Mouse (Mus musculus): ENCODE measurements around the gene Slc9a2.
"Not testable (repeated sequence)": the region's sequence is repeated elsewhere in the genome, so short reads cannot be mapped to it uniquely, and the experiment has no call there.

Slc9a2 gene

DNA sequence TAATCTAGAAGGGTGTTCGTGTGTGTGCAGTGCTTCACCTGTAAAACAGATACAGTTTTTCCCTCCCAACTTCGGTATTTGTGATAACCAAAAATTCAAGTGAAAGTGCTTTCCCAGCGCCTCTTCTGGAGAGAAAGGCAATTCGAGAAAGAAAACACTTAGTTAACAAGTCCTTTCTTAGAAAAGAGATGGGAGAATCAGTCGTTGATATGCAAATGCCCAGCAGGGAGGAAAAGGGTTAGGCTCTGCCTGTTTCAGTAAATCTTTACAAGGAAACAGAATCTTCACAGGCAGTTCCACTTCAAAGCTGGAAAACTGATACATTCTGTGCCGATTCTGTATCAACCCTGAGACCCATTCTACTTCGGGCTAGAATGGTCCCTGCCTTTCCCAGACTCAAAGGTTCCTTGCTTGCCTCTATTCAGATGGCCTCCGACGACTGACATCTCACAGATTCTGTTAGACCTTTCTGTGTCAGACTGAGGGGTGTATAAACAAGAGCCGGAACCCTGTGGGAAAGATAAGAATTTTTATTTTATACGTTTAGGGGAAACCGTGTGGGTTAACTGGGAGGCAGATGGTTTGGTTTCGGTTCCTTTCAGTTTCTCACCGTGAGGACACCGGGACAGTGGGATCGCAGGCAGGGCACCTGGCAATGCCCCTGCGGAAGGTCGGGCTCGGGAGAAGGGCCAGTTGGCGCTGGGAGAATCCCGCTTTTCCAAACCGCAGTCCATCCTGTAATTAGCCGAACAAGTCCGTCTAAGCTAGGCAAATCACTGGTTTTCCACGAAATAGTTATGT lies at the start of gene Slc9a2:
Gene Slc9a2 (plus strand): TSS at position 508 of the 801 bp plus-strand sequence.
- DNase-seq: peak; percentile 56

DNA sequence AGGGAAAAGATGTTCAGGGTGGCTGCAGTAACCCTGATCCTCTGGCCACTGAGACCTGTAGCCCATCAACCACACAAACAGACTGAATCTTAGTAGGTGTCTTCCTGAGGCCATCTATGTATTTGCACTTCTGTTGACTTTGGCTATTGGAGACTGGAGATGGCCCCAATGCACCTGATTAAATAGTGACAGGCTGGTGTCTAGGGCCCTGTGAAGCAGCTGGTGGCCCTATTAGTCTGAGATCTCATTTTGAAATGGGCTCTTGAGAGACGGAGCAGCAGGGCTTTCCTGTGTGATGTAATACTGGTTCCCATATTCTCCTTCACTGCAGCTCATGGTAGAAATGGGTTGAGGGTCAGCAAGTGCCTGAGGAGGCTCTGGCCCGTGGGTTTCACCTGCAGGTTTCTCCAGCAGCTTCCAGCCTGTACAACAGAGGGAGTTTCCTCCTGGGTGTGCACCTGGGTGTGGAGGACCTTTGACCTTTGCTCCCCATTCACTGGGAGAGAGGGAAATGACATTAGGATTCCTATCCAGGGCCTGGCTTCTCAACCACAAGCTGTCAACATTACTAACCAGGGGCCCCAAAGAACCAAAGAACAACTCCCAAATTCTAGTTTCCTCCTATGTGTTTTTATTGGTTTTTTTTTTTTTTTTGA lies 47.8 kb upstream of the Slc9a2 start:
- DNase-seq: no peak

DNA sequence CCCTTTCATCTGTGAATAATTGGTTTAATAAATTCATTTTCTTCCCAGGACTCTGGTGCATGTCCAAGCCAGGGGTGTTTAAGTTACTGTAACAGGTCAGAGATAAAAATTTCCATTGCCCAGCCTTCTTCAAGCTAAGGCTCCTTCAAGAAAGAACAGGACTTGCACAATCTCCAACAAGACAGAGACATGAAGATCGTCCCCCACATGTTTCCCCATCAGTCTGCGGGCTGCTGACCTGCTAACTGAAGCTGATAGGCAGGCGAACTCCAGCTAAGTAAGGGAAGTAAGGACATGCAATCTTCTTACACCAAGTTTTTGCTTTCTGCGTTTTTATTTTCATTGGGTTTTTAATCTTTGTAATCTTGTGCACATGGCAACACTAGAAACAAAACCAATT lies 45.8 kb upstream of the Slc9a2 start:
- DNase-seq: no peak

DNA sequence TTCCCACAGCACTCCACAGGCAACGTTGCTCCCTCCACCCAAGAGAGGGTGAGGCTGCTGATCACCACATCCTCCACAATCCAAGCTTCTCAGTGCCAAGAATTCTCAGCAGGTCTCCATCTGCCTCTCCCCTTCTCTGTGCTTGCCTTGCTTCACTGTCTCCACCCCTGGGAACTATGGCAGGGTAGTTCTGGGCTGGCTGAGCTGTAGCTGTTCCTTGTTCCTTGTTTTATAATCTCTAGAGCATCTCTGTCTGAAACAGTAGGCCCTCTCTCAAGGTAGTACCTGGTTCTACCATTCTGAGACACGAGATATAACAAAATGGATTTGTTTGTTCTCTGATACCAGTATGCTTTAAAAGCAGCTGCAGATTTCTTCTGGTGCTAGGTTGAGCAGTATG lies 32.1 kb upstream of the Slc9a2 start:
- DNase-seq: no peak

DNA sequence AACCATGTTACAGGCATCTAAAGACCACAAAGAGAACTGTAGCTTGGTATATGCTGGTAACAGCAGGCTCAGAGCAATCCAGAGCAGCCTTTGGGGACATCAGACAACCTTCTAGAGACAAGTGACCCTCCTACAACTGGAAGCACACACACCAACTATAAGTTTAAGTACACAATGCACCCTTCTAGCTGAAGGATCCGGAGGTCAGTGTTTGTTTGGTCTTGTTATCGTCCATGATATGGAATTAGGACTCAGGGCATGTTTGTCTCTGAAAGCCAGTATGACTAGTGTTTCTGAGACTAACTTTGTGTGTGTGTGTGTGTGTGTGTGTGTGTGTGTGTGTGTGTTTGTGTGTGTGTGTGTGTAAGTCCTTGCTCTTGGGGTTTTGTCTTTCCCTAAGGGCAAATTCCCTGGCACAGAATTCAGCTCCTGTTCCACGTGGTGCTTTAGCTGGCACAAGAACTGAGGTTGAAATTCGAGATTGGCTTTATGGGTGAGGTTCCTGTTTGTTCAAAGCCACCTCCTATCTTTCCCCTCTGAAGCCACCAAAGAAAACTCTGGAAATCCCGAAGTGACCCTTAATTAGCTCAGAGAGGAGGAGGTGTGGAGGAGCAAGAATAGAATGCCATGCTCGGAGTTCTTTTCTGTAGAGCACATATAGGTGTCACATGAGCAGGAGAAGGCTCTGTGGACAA lies 29.4 kb upstream of the Slc9a2 start:
- DNase-seq: peak; percentile 43

DNA sequence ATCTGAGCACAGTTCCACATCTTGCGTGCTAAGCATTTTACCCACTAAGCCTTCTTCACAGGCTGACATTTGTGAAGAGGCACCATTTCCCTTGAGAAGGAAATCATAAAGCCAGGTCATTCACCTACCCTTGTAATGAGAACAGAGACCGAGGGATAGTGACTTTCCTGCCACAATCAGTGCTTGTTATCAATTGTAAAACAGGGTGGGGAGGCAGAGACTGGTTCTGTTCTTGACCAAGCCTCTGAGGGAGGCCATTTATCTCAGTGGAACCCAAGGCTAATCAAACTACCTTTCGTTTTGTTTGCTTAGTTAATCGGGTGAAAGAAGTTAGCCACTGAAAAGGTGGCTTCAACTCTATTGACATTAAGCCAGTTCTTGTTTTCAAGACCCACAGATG lies 23.3 kb upstream of the Slc9a2 start:
- no peak for DNase-seq

DNA sequence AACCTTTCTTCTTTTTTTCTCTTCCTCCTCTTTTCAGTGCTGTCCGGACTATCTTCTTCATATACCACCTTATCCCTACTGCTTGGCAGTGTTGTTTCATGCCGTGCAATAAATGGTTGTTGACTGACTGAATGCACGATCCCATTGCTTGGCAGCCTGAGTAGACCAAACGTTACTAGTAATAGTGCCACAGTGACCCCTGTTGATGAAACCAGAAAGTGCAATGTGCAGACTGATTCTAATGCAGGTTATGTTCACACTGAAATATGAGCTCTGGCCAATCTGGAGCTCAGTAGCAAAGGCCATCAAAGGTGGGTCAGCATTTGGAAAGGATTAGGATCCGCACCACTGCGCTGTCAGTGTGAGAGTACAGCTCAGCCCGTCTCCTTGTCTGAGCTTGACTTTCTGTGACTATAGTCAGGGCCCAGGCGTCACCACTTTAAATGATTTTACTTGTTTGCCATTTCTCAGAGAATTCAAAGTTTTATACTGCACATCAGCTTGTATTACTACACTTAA lies 22.3 kb upstream of the Slc9a2 start:
- DNase-seq: peak; percentile 82

DNA sequence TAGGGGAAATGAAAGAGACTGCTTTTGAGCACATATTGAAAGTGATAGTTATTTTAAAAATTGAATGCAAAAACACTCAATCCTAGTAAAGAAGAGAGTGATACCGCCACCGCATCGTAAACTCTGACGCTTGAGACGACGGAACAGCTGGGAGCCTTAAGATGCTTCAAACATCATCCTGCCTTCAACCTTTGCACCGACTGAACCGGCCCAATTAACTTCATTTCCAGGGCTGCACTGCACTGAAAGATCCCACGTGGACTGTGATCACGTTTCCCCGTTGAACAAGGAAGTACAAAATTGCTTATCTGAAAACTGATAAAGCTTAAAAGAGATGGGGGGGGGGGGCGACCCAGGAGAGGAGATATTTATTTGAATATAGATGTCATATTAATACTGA lies 21.4 kb upstream of the Slc9a2 start:
- no peak for DNase-seq

DNA sequence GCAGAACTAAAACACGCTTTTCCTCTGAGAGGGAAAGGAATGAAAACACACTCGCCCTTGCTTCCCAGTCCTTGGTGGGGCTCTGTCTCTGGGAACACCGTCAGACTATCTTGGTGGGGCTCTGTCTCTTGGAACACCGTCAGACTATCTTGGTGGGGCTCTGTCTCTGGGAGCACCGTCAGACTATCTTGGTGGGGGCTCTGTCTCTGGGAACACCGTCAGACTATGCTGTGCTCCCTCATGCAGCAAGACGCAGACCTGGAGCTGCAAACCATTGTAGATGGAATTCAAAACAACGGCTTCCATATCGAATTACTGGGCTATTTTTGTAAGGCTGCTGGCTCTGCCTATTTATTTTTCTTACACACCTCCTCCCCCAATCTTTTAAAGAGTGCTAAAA lies 20.9 kb upstream of the Slc9a2 start:
- DNase-seq: no peak

DNA sequence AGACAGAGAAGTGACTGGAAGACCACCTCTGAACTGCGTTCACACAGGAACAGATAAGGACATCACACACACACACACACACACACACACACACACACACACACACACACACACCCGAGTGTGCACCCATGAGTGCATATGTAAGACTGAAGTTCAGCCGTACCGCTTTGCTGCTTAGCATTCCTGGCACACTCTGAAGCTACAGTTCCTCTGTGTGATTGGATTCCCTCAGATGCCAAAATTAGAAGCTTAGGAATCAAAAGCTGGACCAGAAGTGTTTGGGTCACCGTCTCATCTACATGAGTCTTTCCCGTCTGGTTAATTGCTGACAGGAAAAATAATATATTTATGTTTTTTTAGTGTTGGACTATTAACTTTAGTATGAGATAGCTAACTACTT lies 19.5 kb upstream of the Slc9a2 start:
- no peak for DNase-seq

DNA sequence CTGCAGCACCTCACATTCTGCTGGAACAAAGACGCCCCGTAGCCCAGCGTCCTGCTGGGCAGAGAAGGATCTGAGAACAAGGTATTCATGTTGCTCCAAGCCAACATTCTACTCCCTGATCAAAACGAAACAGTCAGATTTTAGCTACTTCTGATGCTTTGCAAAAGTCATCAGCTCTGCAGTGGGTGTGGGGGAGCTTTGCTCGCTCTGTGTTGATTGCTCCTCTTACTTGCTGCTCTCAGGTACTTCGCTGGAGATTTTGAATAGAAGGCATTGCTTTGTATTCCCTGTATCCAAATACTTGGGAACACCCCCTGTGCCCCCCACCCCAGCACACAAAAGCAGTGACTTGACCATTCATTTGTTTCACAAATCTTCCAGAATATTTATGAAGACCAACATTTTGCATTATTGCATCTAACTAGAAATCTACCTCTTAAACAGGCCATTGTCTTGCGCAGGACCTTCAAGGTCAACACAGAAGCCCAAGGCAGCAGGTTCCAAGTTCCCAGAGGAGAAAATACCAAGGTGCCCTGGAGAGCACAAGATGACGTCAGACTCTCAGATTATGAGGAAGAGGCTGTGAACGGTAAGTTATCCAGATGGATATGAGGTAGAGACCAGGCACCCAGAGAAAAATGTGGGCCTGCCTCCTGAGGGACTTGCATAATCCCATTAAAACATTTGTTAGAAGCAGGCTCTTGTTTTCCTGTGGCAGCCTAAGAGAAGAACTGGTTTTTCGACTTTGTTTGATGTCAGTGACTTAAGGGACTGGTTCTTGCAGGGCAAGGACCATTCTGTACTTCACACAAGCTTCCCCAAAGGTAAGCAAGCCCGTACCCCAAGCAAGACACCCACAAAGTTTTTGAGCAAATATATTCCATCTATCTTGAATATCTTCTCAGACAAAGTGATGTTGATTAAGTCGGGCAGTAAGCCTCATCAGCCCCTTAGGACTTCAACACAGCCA lies 14.7 kb upstream of the Slc9a2 start:
- no peak for DNase-seq

DNA sequence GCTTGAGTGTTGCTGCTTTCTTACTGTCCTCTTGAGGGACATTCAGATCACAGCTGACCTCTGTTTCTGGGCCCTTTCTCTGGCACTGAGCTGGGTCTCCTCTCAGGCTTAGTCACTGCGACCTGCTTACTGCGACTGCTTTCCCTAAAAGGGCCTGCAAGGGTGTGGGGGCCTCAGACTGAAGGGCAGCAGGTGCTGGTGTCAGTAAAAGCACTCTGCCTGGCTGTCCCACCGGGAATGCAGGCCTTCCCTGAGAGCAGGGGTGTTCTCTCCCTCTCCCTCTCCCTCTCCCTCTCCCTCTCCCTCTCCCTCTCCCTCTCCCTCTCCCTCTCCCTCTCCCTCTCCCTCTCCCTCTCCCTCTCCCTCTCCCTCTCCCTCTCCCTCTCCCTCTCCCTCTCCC lies 12.9 kb upstream of the Slc9a2 start:
- not testable (repeated sequence) for DNase-seq

DNA sequence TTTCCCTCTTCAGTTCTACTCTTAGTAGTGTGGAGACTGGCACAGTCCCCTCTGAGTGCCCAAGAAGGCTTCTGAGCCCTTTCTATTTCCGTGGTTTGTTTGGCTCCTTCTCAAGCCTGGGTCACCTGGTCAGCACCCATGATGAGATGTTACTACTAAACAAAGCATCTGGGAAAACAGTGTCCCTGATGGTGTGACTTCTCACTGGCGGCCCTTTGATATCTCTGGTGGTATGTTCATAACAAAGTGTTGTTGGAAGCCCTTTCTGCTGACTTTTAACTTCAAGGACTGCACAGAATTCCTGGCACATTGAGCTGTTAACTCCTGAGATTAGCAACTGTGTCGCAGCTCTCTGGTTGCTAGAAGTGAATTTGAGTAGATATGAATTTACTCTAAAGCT lies 10.3 kb upstream of the Slc9a2 start:
- DNase-seq: no peak

DNA sequence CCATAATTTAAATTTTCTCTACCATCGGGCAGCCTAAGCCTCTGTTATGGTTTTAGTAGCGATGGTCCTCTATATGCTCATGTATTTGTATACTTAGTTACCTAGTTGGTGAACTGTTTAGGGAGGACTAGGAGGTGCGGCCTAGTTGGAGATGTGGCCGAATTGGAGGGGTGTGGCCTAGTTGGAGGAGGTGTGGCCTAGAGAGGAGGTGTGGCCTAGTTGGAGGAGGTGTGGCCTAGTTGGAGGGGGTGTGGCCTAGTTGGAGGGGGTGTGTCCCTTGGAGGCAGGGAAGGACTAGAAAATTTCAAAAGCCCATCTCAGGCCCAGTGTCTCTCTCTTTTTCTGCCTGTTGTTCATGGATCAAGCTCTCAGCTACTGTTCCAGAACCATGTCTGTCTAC lies 8.9 kb upstream of the Slc9a2 start:
- no peak for DNase-seq

DNA sequence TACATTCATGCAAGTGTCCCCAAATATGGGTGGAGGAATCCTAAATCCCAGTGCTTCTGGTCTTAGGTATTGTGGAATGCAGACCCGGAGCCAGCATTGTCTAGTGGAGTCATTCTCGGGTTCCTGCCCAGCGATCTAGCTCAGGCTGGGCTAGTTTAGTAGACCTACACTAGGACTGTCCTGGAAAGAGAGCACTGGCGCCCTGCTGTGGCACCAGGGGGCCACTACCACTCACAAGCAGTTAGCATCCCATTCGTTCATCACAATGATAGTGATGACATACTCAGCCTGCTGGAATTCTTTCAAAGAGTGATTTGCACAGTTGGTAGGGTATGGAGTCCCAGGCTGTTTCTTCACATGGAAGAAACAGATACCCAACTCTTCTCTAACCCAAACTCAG lies 3.1 kb upstream of the Slc9a2 start:
- DNase-seq: no peak

DNA sequence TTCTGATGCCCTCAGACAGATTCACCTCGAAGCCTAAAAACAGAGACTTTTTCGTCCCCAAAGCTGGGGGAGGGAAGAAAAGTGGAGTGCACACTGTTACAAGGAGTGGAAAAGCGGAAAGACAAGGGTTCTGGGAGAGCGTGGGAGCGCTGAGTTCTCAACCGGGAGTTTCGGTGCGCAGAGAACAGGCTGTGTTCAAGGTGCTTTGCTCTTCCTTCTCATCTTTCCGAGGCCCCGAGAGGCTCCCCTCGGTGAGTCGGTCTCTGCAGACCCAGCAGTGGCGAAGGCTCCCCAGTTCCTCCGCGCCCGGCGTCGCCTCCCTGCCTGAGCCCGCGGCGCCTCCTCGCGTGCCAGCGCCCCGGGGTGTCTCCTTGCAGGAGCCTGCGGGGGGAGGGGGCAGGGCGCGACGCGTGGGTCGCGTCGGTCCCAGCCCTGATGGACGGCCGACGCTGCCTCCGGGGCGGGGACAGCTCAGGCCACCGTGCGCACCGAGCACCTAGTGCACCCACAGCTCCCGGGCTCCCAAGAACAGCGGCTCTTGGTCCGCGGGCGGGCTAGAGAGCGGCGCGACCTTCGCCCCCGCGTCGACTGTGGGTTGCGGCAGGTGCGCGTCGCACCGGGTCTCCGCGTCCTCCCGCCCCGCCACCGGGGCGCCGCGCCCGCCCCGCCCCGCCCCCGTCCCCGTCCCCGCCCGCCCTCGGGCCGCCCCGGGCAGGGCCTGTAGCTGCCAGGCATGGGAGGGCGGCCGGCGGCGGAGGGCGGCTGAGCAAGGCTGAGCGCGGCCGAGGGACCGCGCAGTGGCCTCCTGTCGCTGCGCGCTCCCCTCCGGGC lies 709 bp downstream of the Slc9a2 start:
- DNase-seq: peak; percentile 75

DNA sequence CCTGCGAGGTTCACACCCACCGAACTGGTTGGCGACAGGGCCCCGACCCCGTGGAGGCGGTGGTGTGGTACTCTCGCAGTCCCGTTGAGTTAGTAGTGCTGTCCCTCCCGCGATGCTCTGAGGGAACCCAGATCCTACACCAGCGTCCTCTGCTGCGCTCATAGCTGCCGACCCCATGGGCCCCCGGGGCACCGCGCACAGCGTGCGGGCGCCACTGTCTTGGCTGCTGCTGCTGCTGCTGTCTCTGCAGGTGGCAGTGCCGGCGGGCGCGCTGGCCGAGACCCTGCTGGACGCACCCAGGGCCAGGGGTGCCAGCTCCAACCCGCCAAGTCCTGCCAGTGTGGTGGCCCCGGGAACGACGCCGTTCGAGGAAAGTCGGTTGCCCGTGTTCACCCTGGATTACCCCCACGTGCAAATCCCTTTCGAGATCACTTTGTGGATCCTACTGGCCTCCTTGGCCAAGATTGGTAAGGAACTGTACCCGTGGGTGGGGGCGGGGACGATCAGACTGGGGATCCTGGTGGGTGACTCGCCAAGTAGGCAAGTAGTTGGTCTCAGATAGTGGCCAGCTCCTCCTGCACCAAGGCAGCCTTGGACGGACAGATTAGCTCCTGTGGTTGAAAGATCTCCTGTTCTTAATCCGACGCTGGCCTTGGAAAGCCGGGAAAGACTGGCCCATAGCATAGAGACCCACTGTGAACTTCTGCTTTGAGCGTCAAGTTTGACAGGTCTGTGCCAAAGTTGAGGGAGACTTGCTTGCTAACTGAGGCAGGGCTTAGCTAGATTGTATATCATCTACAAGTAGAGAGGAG lies 1.5 kb downstream of the Slc9a2 start:
- peak; percentile 48 for DNase-seq

DNA sequence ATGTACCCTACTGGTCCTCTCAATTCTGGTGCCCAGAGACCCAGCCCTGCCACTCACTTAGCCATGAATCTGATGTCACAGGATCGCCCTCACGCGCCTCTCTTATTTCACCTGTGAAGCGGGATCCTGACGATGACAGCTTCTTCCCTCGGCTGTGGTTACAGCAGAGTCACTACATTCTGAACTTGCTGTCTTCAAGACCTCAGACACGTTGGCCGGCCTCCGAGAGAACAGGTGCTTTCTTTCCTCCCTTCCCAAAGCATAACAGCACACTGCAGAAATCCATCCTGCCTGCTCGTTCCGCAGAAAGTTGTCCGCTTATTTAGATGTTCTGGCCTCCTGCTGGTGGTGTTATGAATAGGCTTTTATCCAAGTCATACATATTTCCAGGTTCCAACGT lies 13.9 kb downstream of the Slc9a2 start:
- DNase-seq: no peak

DNA sequence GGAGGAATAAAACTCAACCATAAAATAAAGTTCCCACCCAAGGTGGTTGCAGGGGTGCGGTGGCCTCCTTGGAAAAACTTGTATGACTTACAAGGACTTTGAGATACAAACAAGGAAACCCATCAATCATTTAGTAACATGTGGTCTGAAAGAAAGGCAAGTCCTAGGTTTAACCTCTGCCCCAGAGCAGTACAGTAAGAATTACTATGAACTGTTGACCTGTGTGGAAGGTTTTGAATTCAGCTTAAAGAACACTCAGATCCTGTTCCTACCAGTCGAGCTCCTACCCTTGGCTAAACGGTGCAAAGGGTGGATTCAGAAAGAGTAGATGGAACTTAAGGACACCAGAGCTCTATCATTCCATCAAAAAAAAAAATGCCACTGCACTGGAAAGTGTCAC lies 16.1 kb downstream of the Slc9a2 start:
- DNase-seq: no peak

DNA sequence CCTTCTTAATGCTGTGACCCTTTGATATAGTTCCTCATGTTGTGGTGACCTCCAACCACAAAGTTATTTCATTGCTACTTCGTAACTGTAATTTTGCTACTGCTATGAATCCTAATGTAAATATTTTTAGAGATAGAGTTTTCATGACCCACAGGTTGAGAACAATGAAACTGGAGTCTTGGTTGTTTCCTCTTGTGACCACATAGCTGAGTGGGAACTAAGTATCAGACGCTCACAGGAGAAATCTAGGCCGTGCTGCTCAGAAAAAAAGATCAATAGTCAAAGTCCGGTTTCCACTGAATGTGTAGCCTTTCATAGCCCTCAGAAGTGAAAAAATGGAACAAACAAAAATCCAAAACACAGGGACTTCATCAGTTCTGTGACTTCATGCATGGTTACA lies 24.7 kb downstream of the Slc9a2 start:
- no peak for DNase-seq

DNA sequence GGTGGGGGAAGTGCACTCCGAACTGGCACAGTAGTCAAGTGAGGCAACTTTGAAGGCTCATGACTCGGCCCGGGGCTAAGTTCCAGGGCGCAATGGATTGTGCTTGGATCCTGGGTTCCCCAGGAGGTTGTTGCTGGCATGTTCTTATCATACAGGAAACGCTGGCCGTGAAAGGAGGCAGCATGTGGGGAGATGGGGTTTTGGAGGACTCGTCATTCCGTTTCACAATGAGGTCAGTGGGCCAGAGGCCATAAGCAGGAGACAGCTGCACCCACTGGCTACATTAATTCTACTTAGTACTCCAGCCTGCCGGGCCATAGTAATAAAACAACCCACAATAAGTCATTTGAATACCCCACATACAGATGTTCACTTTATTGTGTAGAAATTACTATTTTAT lies 34.6 kb downstream of the Slc9a2 start:
- DNase-seq: no peak

All from kidney, adult 18-20 months (tissue).